Mouse (Mus musculus) lung, postnatal 25 days (tissue): ENCODE data around the gene Commd1.

Experiments used
- DNase-seq: peaks from one replicate; pipeline ENCODE4 v3.0.0; 2022; ENCODE audit warnings: low spot score

Gene Commd1

GRCm38 (mm10) chr11:22886991-22887390 is 95.2 kb downstream of the Commd1 start:
- DNase-seq: no peak

DNA sequence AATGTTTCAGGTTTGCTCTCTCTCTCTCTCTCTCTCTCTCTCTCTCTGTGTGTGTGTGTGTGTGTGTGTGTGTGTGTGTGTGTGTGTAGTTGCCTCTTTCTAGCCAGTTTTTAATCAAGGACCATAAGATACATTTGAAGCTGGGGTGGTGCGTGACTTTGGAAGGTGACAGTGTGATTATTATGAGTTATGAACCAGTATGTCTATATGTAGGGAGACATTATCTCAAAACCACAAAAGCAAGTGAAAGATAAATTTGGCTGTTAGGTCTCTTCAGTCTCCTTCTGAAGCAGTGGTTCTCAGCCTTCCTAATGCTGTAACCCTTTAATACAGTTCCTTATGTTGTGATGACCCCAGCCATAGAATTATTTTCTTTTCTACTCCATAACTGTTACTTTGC is 96.8 kb downstream of the Commd1 start:
- DNase-seq: no peak

DNA sequence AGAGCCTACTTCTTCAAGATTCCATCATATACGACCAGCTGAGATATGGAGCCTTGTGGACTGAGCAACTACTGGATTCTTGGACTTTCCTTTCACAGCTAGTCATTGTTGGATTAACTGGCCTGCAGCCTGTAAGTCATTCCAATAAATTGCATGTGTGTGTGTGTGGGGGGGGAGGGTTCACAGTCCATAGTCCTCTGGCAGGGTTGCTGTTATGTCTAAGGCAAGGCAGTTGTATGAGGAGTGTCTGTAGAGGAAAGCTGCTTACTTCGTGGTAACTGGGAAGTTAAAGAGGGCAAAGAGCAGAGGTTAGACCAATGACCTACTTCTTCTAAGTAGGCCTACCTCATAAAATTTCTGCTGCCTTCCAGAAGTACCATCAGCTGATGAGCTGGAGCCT is 98.5 kb downstream of the Commd1 start:
- DNase-seq: no peak

- no peak for DNase-seq
Measured at GRCm38 (mm10) chr11:22882926-22883325, 99.3 kb downstream of the Commd1 start.

DNA sequence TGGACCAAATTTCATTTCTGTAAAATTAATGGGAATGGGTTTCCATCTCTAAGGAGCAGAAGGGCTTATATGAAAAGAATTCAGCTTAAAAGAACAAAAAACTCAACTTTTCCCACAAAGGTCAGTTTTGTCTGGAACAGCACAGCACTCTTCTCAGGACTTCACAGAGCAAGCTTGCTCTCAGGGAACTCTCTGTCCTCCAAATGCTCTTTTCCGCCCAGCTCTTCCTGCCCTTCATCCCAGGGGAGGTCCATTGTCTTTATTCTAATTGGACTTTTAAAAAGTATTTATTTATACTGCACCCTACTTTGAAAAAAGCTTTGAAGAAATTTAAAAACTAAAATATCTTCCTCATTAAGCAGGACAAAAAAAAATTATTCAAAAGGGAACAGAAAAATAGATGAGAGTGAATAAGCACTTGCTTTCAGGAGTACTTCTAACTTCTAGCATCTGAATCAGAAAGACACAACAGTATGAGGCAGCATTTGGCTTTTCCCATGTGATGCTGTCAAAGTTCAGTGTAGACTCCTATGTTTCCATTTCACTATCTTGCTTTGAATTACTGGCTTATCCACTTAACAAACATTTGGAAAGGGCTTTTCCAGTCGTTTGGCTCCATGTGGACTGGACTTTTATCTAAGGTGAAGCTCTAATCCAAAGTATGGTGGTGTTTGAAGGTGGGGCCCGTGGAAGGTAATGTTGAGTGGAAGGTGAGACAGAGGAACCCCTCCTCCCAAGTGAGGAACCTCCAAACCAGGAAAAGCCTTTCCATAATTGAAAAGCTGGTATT is 101.6 kb downstream of the Commd1 start:
- no peak for DNase-seq

DNA sequence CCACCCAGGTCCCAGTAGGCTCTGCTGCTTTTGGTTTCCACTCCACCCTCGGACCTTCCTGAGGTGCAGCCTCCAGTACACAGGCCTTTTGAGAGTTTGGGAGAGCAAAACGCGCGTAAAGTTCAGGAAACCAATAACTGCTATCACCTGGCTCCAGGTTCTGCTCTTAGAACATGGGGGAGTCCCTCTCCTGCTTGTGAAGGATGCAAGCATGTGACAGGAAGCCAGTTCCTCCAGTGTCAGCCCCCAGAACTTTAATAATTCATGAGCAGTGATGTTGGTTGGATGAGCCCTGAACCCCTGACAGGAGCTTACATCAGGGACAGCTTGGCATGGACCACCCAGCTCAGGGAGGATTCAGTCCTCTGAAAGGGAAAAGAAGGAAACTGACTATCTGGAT is 102.5 kb downstream of the Commd1 start:
- DNase-seq: no peak

DNA sequence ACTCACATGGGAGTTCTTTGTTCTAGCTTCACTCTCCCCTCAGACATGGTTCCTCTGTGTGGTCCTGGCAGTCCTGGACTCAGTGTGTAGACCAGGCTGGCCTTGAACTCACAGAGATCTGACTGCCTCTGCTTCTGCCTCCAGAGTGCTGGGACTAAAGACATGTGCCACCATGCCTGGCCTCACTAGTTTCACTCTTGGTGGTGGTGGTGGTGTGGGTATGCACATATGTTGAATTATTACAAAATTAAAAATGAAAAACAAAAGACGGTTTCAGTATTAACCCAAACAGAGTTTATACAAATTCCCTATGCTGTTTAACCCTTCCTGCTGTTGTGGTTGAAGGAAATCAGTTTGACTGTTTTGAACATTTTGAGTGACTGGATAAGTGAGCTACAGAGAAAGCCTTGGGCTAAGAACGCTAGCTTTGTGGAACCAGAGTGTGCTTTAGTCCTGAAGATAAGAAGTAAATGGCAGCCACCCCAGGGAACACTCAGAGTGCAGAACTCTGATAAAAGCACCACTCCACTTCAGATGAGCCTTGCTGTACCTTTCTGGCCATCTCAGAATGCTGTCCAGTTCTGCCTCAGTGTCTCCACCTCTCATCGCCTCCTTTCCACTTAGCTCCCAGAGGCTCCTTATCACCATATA is 105.4 kb downstream of the Commd1 start:
- DNase-seq: no peak

- DNase-seq: no peak
Measured at GRCm38 (mm10) chr11:22875279-22875678, 106.9 kb downstream of the Commd1 start.

DNA sequence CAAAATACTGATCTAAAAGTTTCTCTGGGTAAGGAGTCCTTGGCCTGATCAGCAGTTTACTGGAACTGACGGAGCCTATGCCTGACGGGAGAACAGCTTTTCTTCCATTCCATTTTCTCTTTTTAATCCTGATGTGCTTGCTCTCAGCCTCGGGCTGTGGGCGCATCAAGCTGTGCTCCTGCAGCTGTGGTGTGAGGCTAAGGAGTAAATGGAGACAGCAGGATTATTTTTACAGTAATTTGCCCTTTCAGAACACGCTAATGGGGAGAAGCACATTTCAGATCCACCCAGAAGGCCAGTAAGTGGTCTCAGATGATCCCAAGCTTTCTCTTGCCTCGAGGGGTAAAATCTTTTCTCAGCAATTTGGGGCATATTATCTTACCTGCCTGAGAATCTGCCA is 107.4 kb downstream of the Commd1 start:
- DNase-seq: no peak

GRCm38 (mm10) chr11:22873383-22873782 is 108.8 kb downstream of the Commd1 start:
- no peak for DNase-seq

GRCm38 (mm10) chr11:22872307-22872680 is 109.9 kb downstream of the Commd1 start:
- no peak for DNase-seq

GRCm38 (mm10) chr11:22871628-22872306 is 110.4 kb downstream of the Commd1 start:
- no peak for DNase-seq

DNA sequence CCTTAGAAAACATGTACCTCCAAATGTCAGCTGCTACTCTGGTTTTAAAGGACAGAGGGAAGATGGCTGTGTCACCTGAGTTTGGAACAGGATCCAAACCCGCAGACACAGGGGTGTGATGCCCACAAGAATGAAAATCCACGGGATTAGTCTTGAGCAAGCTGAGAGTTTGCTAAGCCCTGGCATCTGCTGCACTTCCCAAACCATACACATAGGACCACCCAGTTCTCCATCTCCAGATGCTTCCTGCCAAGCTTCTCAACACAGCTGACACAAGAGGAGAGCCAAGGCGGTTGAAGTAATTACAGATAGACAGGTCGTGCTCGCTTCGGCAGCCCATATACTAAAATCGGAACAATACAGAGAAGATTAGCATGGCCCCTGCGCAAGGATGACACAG is 113.6 kb downstream of the Commd1 start:
- DNase-seq: no peak

DNA sequence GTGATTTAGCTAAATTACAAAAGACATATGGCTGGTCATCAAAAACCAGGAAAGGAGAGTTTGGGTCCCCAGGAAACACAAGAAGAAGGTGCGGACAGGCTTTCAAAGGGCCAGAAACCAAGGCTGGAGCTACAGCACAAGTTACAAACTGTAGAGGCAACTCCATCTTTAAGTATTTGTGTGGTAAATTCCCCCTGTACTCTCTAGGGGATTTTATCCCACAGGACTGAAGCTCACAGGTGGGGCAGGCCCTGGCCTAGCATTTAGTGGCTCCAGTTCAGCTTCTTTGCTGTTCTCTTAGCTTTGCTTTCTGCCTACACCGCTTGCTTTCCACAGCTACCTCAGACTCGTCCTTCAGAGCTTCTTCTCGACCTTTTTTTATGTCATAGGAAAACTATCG is 114.5 kb downstream of the Commd1 start:
- no peak for DNase-seq

DNA sequence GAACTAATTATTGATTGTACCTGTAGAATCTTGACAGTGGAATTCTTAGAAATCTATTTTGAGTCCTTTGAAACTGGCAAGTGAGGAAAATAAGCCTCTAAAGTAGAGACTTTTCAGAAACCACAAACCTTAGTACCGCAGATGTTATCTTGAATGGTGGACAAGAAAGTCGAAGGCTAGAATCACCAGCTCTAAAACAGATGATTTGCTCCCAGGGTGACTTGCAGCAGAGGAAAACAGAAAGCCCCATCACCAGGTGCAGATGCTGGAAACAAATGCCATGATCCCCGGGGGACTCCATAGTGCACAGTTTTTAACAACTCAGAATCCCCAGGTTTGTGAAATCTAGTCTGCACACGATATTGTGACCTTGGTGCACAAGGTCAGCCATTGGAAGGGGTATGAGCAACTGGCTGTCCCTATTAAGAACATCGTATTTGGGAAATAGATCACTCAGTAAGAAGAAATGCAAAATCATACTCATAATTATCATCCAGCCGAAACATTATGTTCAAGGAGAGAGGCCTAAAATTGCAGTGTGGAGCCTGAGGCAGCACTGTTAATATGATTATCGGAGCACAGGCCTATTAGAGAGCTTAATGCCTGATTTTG is 116.4 kb downstream of the Commd1 start:
- no peak for DNase-seq

DNA sequence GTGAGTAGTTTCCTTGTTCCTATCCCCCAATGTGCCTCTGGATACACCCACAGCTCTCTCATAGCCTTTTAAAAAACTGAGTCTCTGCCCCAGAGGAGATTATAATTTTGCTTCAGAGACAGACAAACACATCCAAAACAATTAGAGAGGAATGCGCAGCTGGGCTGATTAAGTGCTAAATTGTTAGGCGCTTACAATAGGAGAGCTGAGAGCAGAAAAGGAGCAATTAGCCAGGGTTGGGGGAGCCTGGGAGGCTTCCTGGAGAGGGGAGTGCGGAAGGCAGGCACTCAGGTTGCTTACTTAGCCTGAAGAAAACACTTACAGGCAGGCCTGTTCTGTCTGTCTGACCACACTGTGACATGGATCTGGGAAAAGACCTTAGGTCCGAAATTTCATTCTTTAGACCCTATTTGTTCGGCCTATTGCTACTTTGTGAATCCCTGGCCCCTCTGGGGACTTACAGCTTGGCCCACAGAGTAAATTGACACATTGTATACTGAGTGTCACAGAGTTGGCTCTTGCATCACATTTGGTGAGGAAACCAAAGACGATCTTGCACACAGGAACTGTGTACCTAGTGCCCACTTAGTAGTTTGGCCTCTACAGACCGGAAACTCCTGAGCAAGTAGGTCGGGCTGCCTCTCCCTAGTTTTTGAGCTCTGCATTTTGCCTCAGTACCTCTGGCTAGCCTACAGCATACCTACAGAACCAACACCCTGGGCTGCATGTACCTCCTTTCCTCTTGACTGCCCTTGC is 117.7 kb downstream of the Commd1 start:
- DNase-seq: no peak

DNA sequence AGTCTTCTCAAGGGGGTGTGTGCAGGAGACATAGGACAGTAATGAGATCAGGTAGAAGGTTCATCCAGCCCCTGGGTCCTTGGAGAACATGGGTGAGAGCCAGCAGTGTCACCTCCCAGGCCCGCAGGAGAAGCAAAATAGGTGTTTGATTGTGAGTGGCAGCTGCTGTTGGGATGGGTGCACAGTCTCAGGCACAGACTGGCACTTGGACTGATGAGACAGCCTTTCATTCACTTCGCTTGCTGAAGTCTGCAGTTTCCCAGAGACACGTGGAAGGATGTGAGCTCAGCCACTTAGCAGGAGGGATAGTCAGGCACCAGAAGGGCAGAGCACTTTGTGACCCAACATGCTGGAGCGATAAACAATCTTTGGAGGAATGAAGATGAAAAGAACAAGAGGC is 118.6 kb downstream of the Commd1 start:
- no peak for DNase-seq

- DNase-seq: no peak
Measured at GRCm38 (mm10) chr11:22861315-22861714, 120.9 kb downstream of the Commd1 start.

DNA sequence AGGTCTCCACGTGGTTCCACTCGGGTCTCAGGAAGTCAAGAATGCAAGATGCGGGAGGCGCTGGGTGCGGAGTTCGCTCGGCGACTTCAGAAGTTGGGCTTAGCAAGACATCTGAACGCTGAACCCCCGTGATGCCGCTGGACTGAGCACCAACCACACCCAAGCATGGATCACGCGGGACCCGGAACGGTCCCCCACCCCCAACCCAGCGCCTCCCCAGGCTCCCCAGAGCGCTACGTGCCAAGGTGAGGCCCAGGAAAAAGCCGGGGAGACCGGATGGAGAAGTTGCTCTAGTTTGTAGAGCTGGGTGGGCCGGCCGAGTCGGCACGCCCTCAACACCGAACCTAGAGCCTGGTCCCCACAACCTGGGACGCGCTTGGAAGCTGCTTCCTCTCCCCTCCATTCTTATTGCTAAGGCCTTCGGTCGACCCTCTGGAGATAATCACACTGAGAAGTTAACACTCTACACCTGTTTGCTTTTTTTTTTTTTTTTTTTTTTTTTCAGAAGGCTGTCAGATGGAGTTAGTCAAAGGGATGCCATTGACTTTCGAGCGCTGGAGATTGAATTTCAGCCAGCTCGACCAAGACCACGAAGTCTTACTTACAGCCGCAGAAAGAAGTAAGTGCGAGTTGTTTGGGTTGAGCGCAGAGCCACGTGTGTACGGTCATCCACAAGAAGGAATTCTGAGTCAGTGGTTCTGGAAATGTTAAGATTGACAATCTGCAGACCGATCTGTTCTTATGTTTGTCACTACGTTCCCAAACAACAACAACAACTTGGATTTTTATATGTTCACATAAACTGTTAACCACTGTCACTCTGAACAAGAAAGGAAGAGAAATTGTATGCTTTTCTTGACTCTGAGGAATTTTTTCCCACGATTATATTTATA is 121.6 kb downstream of the Commd1 start, which contains the start of gene B3gnt2:
Gene B3gnt2, minus strand, starts transcription at position 627 of the 893 bp plus-strand sequence.
- peak; percentile 51 for DNase-seq

DNA sequence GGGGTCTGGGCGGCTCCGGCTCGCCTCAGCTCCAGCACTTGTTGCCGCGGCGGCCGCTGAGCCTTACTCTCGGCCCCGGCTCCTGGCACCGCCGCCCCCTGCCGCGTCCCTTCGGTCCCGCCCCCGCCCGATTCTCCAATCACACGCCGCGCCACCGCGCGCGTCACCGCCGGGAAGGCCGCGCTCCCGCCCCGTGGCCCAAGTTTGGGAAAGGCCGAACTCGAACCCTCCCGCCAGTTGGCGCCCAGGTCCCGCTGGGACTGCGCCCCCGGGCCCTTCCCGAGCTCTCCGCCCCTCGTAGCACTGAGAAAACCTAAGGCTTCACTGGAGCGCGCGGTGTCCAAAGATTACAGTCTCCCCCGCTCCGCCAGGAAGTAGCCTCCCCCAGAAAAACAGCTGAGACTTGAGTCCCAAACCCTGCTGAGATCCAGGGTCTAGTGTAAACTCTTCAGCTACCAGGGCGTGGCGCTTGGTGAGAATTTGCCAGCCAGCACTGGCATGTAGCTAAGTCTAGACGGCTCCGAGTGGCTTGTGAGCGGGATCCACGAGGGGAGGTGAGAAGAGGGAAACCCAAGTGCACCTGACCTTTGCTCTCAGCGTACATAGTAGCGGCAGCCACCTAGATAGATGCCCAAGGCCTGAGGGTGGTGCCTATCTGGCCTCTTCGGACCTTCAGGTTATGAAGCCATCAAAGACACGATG is 122.4 kb downstream of the Commd1 start:
- DNase-seq: peak; percentile 90
